ENCODE assay signal across 13 mouse cellular contexts in genomic region chr13:44126198-44126597, GRCm38 (mm10).
DNase-seq lines count a peak whose midpoint lies in the region; ATAC-seq and TF ChIP-seq lines count a peak whose summit lies in the region.
"Had no signal": no experiment of that assay in that cellular context is flagged by ENCODE, and none has a peak within 500 bp of the region (broad histone marks: within the 10 kb centered on the region; RNA-seq: fewer than 3 reads in every experiment).

No protein-coding gene starts in this region.

- no peak for TF ChIP-seq POLR2A in brain, embryonic 14.5 days (IDR thresholded peaks at IDR 0.05; ENCODE audit: borderline replicate concordance, extremely low read depth, insufficient read depth, insufficient read length, poor library complexity, severe bottlenecking)

- 34% methylated on average over 10 of the region's 10 CpGs for WGBS in intestine, embryonic 15.5 days
- WGBS in stomach, embryonic 14.5 days = 25% methylated on average over 10 of the region's 10 CpGs

- 0 out of 2 replicates have a peak, but pooled peaks have one; percentile 5 for TF ChIP-seq CTCF in layer of hippocampus, adult 2 months (conservative IDR thresholded peaks at IDR 0.05)
- TF ChIP-seq CTCF in brain, embryonic 14.5 days (IDR thresholded peaks at IDR 0.05; ENCODE audit: borderline replicate concordance, extremely low read depth, insufficient read depth, insufficient read length) = no peak

- no peak overlapping the region for H3K27ac ChIP-seq in layer of hippocampus, adult 2 months
- H3K27ac ChIP-seq in intestine, embryonic 15.5 days = no peak overlapping the region
- H3K27ac ChIP-seq in stomach, embryonic 14.5 days (ENCODE audit: low read length) = no peak overlapping the region
- H3K27ac ChIP-seq: heart, adult 2 months; macrophage had no signal

- no peak for DNase-seq in layer of hippocampus, adult 2 months (ENCODE audit: low spot score in 2 of 2)
- no peak for DNase-seq in layer of hippocampus, adult 18-20 months (ENCODE audit: low spot score in 2 of 2)
- peak; percentile 26 for DNase-seq in brain, embryonic 14.5 days (ENCODE audit: low read depth)
- no peak for DNase-seq in cerebellum, postnatal 4 days (ENCODE audit: low spot score in 2 of 2)
- DNase-seq in spleen, adult 18-20 months = no peak
- DNase-seq: adrenal gland, postnatal 14 days; heart, adult 2 months; thymus, postnatal 36 days had no signal

- no peak overlapping the region for H3K9ac ChIP-seq in intestine, embryonic 15.5 days
- no peak overlapping the region for H3K9ac ChIP-seq in stomach, embryonic 14.5 days (replicated peaks; ENCODE audit: low read depth, low read length)

- H3K9me3 ChIP-seq in intestine, embryonic 15.5 days = no peaks in the 10 kb centered on the region
- no peaks in the 10 kb centered on the region for H3K9me3 ChIP-seq in stomach, embryonic 14.5 days (ENCODE audit: control insufficient read depth, low read depth, low read length)

- H3K4me2 ChIP-seq in intestine, embryonic 15.5 days (replicated peaks) = peak overlapping the region; percentile 26
- H3K4me2 ChIP-seq in stomach, embryonic 14.5 days (replicated peaks; ENCODE audit: low read depth, low read length) = no peak overlapping the region
- H3K4me2 ChIP-seq: liver, embryonic 11.5 days had no signal

- ATAC-seq in intestine, embryonic 15.5 days = peak; percentile 90
- ATAC-seq in stomach, embryonic 14.5 days (ENCODE audit: insufficient number of reproducible peaks, insufficient read depth, low FRiP score, low read depth) = peak; percentile 93

- no peaks in the 10 kb centered on the region for H3K27me3 ChIP-seq in intestine, embryonic 15.5 days (replicated peaks)
- no peaks in the 10 kb centered on the region for H3K27me3 ChIP-seq in stomach, embryonic 14.5 days (ENCODE audit: control insufficient read depth, insufficient read depth, low read length)

- no peak overlapping the region for H3K4me3 ChIP-seq in layer of hippocampus, adult 2 months
- H3K4me3 ChIP-seq in intestine, embryonic 15.5 days (replicated peaks) = no peak overlapping the region
- no peak overlapping the region for H3K4me3 ChIP-seq in stomach, embryonic 14.5 days (ENCODE audit: low read depth, low read length)
- H3K4me3 ChIP-seq: heart, adult 2 months; myocyte had no signal

- H3K4me1 ChIP-seq in intestine, embryonic 15.5 days (replicated peaks) = no peaks in the 10 kb centered on the region
- no peaks in the 10 kb centered on the region for H3K4me1 ChIP-seq in stomach, embryonic 14.5 days (ENCODE audit: control insufficient read depth, insufficient read depth, low read length)

- H3K36me3 ChIP-seq in intestine, embryonic 15.5 days = no peaks in the 10 kb centered on the region
- H3K36me3 ChIP-seq in stomach, embryonic 14.5 days (ENCODE audit: control insufficient read depth, insufficient read depth, low read length) = no peaks in the 10 kb centered on the region
